Mouse (Mus musculus) hindbrain, postnatal 0 days (tissue): ENCODE results near the gene Itga7. TPM values are rescaled to one million over a fixed set of nuclear protein-coding genes. Genes with fewer than 3 reads are reported as not detected.

Source experiments
- ATAC-seq: fragments of 200-750 bp; cut with Nextera tagmentation; 2 replicates; pipeline ENCODE4 v1.8.0; 2017; ENCODE audit warnings: mild to moderate bottlenecking, moderate TSS enrichment, moderate library complexity
- DNase-seq: peaks from one replicate; pipeline ENCODE4 v3.0.0-alpha.2; 2015; ENCODE audit warnings: low spot score
- H3K27ac ChIP-seq: fragments of 300-500 bp; sonication (generic); 2 replicates; pipeline ENCODE4 v1.5.1; 2014; ENCODE audit warnings: mild to moderate bottlenecking
- H3K27me3 ChIP-seq: fragments of 300-500 bp; sonication (generic); 2 replicates; pipeline ENCODE4 v1.6.1; 2014; ENCODE audit warnings: low read length, mixed read lengths; ENCODE audit not compliant: insufficient read depth
- H3K36me3 ChIP-seq: fragments of 300-500 bp; sonication (generic); 2 replicates; pipeline ENCODE4 v1.6.1; 2014; ENCODE audit warnings: low read length, mixed read lengths; ENCODE audit not compliant: insufficient read depth
- H3K4me1 ChIP-seq: fragments of 300-500 bp; sonication (generic); 2 replicates; pipeline ENCODE4 v1.6.1; 2014; ENCODE audit warnings: antibody characterized with exemption, low read length, mixed read lengths; ENCODE audit not compliant: insufficient read depth
- H3K4me2 ChIP-seq: fragments of 300-500 bp; sonication (generic); 2 replicates; pipeline ENCODE4 v1.6.1; 2014; ENCODE audit warnings: low read depth, mild to moderate bottlenecking, low read length, moderate library complexity, mixed read lengths
- H3K4me3 ChIP-seq: fragments of 300-500 bp; sonication (generic); 2 replicates; pipeline ENCODE4 v1.5.1; 2014; ENCODE audit warnings: low read length
- H3K9ac ChIP-seq: fragments of 300-500 bp; sonication (generic); replicated peaks from 2 replicates; pipeline ENCODE4 v1.6.1; 2014; ENCODE audit warnings: mild to moderate bottlenecking, low read length, moderate library complexity, mixed read lengths
- H3K9me3 ChIP-seq: fragments of 300-500 bp; sonication (generic); 2 replicates; pipeline ENCODE4 v1.6.1; 2016; ENCODE audit warnings: low read length, mixed read lengths
- CTCF ChIP-seq: IDR thresholded peaks from 2 replicates; pipeline ENCODE4 v1.5.1; 2016; ENCODE audit warnings: antibody characterized with exemption, control low read depth, low read depth
- WGBS: fragments of 180-500 bp; shearing (Covaris S2); extraction: QIAGEN DNeasy Blood & Tissue Kit; methylation state at CpG from one replicate; pipeline ENCODE4 v1.1.7; 2014; 5-methylcytosine and 5-hydroxymethylcytosine counted together
- polyA plus RNA-seq: library from polyadenylated mRNA; unstranded; fragments of >200 nt; fragmentation: Nextera tagmentation; extraction: Ambion mirVana; gene quantifications from 2 replicates; pipeline ENCODE4 v1.2.1, GENCODE M21; 2015
- total RNA-seq: library from RNA; depleted of rRNA; stranded (reverse); fragments of >200 nt; gene quantifications from 2 replicates; pipeline ENCODE4 v1.2.3, GENCODE M21; 2014; rRNA removed

Itga7 gene
- total and polyA plus RNA-seq, 2 experiments from 2014 or later: 15.1 to 29.0 TPM

- no peaks in the 10 kb centered on the region for H3K4me1 ChIP-seq
- no peaks in the 10 kb centered on the region for H3K27me3 ChIP-seq
- H3K4me2 ChIP-seq: no peak overlapping the region
- H3K9ac ChIP-seq: no peak overlapping the region
- 76% methylated on average over 4 of the region's 4 CpGs for WGBS
- ATAC-seq: no peak
- no peak for DNase-seq
- no peak for TF ChIP-seq CTCF
- no peaks in the 10 kb centered on the region for H3K36me3 ChIP-seq
- H3K4me3 ChIP-seq: no peak overlapping the region
- H3K27ac ChIP-seq: no peak overlapping the region
- no peaks in the 10 kb centered on the region for H3K9me3 ChIP-seq
These were observed 63.0 kb downstream of the Itga7 start for GRCm38 (mm10) chr10:128996523-128997040.

- DNase-seq (no peak), ATAC-seq (no peak)
- no peak overlapping the region for H3K4me3 ChIP-seq
- no peaks in the 10 kb centered on the region for H3K27me3 ChIP-seq
- no peak overlapping the region for H3K4me2 ChIP-seq
- 85% methylated on average over 14 of the region's 14 CpGs for WGBS
- no peaks in the 10 kb centered on the region for H3K9me3 ChIP-seq
- no peak overlapping the region for H3K9ac ChIP-seq
- no peaks in the 10 kb centered on the region for H3K4me1 ChIP-seq
- TF ChIP-seq CTCF: no peak
- H3K27ac ChIP-seq: no peak overlapping the region
- H3K36me3 ChIP-seq: no peaks in the 10 kb centered on the region
These were observed 70.7 kb downstream of the Itga7 start for GRCm38 (mm10) chr10:129004032-129004920.

Other genes starting within 250 kb of the Itga7 start
- 108 and 127 TPM in 2 replicates for gene Rab5b, start 237.6 kb upstream of the Itga7 start, total RNA-seq
- gene Rab5b, start 237.6 kb upstream of the Itga7 start, polyA plus RNA-seq: 97.5 and 99.7 TPM in 2 replicates
- gene Pmel, start 229.6 kb upstream of the Itga7 start, total RNA-seq: 0.63 and 1.0 TPM in 2 replicates
- gene Pmel, start 229.6 kb upstream of the Itga7 start, polyA plus RNA-seq: 1.0 and 1.4 TPM in 2 replicates
- 17.5 and 21.2 TPM in 2 replicates for gene Cdk2, start 228.8 kb upstream of the Itga7 start, total RNA-seq
- gene Cdk2, start 228.8 kb upstream of the Itga7 start, polyA plus RNA-seq: 16.6 and 17.7 TPM in 2 replicates
- gene Dgka, start 189.0 kb upstream of the Itga7 start, total RNA-seq: 6.2 and 6.6 TPM in 2 replicates
- 6.2 and 6.7 TPM in 2 replicates for gene Dgka, start 189.0 kb upstream of the Itga7 start, polyA plus RNA-seq
- 45.6 and 47.4 TPM in 2 replicates for gene Pym1, start 185.9 kb upstream of the Itga7 start, total RNA-seq
- 51.0 and 51.5 TPM in 2 replicates for gene Pym1, start 185.9 kb upstream of the Itga7 start, polyA plus RNA-seq
- gene Mmp19, start 142.9 kb upstream of the Itga7 start, total RNA-seq: 0.52 and 2.8 TPM in 2 replicates
- gene Mmp19, start 142.9 kb upstream of the Itga7 start, polyA plus RNA-seq: 0.59 and 0.61 TPM in 2 replicates
- gene Dnajc14, start 129.8 kb upstream of the Itga7 start, total RNA-seq: 28.6 and 30.9 TPM in 2 replicates
- 32.7 and 37.0 TPM in 2 replicates for gene Dnajc14, start 129.8 kb upstream of the Itga7 start, polyA plus RNA-seq
- gene Tmem198b, start 129.4 kb upstream of the Itga7 start, total RNA-seq: 26.5 and 27.3 TPM in 2 replicates
- gene Tmem198b, start 129.4 kb upstream of the Itga7 start, polyA plus RNA-seq: 18.8 and 18.9 TPM in 2 replicates
- gene Sarnp, start 116.5 kb upstream of the Itga7 start, total RNA-seq: 19.4 and 24.3 TPM in 2 replicates
- gene Sarnp, start 116.5 kb upstream of the Itga7 start, polyA plus RNA-seq: 126 and 143 TPM in 2 replicates
- gene Ormdl2, start 112.2 kb upstream of the Itga7 start, total RNA-seq: 12.0 and 23.1 TPM in 2 replicates
- gene Ormdl2, start 112.2 kb upstream of the Itga7 start, polyA plus RNA-seq: 23.8 and 24.8 TPM in 2 replicates
- gene Gdf11, start 42.1 kb upstream of the Itga7 start, total RNA-seq: 15.9 and 18.8 TPM in 2 replicates
- gene Gdf11, start 42.1 kb upstream of the Itga7 start, polyA plus RNA-seq: 6.7 and 7.6 TPM in 2 replicates
- 35.2 and 40.9 TPM in 2 replicates for gene Cd63, start 32.8 kb upstream of the Itga7 start, total RNA-seq
- gene Cd63, start 32.8 kb upstream of the Itga7 start, polyA plus RNA-seq: 417 and 436 TPM in 2 replicates
- 22.6 and 24.8 TPM in 2 replicates for gene Rdh5, start 10.9 kb upstream of the Itga7 start, total RNA-seq
- 21.0 and 29.2 TPM in 2 replicates for gene Rdh5, start 10.9 kb upstream of the Itga7 start, polyA plus RNA-seq
- gene Bloc1s1, start 9.8 kb upstream of the Itga7 start, total RNA-seq: 70.9 and 97.6 TPM in 2 replicates
- gene Bloc1s1, start 9.8 kb upstream of the Itga7 start, polyA plus RNA-seq: 292 and 298 TPM in 2 replicates
- gene Mettl7b, start 27.2 kb downstream of the Itga7 start, total RNA-seq: not detected in 2 replicates
- gene Mettl7b, start 27.2 kb downstream of the Itga7 start, polyA plus RNA-seq: not detected in 2 replicates
- gene Olfr9, start 55.6 kb downstream of the Itga7 start, total RNA-seq: not detected in 2 replicates
- gene Olfr9, start 55.6 kb downstream of the Itga7 start, polyA plus RNA-seq: not detected in 2 replicates
- gene Olfr763, start 77.0 kb downstream of the Itga7 start, total RNA-seq: not detected in 2 replicates
- not detected in 2 replicates for gene Olfr763, start 77.0 kb downstream of the Itga7 start, polyA plus RNA-seq
- not detected in 2 replicates for gene Olfr764-ps1, start 106.1 kb downstream of the Itga7 start, total RNA-seq
- gene Olfr764-ps1, start 106.1 kb downstream of the Itga7 start, polyA plus RNA-seq: not detected in 2 replicates
- gene Olfr765, start 116.2 kb downstream of the Itga7 start, total RNA-seq: not detected in 2 replicates
- not detected in 2 replicates for gene Olfr765, start 116.2 kb downstream of the Itga7 start, polyA plus RNA-seq
- not detected in 2 replicates for gene Olfr766-ps1, start 135.2 kb downstream of the Itga7 start, total RNA-seq
- not detected in 2 replicates for gene Olfr766-ps1, start 135.2 kb downstream of the Itga7 start, polyA plus RNA-seq
- gene Olfr767, start 149.1 kb downstream of the Itga7 start, total RNA-seq: not detected in 2 replicates
- gene Olfr767, start 149.1 kb downstream of the Itga7 start, polyA plus RNA-seq: not detected in 2 replicates
- gene Olfr768, start 165.6 kb downstream of the Itga7 start, total RNA-seq: not detected in 2 replicates
- gene Olfr768, start 165.6 kb downstream of the Itga7 start, polyA plus RNA-seq: not detected in 2 replicates
- not detected in 2 replicates for gene Olfr769, start 184.0 kb downstream of the Itga7 start, total RNA-seq
- not detected in 2 replicates for gene Olfr769, start 184.0 kb downstream of the Itga7 start, polyA plus RNA-seq
- not detected in 2 replicates for gene Olfr770, start 205.2 kb downstream of the Itga7 start, total RNA-seq
- gene Olfr770, start 205.2 kb downstream of the Itga7 start, polyA plus RNA-seq: not detected in 2 replicates
- not detected in 2 replicates for gene Olfr771, start 230.9 kb downstream of the Itga7 start, total RNA-seq
- not detected in 2 replicates for gene Olfr771, start 230.9 kb downstream of the Itga7 start, polyA plus RNA-seq
- gene Olfr772, start 244.1 kb downstream of the Itga7 start, total RNA-seq: not detected in 2 replicates
- gene Olfr772, start 244.1 kb downstream of the Itga7 start, polyA plus RNA-seq: not detected in 2 replicates